Mouse (Mus musculus): ENCODE measurements around the gene Gli3. TPM values are rescaled to one million over a fixed set of nuclear protein-coding genes. Genes with fewer than 3 reads are reported as not detected.
A peak's percentile ranks its signal among the peaks of the same experiment; 100 is the strongest.

The Gli3 gene
- total RNA-seq, 2 experiments from 2014 or later: 9.6 to 10.7 TPM

DNA sequence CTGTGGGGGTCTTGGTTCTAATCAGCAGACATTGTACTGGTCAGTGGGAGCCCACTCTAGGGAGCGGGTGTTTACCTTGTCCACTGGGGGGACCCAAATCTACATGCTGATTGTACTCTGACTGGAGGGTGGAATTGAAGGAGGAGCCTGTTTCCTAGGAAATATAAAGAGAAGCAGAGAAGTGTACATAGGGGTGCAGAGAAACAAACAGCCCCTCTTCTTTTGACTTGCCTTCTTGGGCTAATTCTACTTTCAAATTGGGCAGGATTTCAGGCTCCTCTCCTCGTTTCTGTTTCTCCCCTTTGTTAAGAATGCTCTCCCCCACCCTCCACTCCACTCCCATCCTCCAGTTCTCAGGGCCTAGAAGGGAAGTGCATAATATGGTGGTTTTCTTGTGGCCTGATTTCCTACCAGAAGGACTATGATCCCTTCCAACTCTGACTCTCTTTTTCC, 93.6 kb downstream of the Gli3 start:
- no peak for DNase-seq

DNA sequence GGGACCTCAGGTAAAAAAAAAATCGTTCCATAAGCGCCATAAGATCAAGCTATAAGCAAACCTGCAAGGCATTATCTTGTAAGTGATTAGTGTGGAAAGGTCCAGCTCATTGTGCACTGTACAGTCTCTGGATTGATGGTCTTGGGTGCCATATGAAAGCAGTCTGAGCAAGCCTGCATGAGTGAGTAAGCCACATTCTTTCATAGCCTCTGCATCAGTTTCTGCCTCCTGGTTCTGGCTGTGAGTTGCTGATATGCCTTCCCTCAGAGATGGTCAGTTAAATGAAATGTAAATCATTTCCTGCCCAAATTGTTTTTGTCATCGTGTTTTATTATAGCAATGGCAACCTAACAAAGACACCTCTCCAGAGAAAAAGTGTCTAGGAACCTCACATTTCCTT, 98.4 kb downstream of the Gli3 start:
- no peak for DNase-seq

DNA sequence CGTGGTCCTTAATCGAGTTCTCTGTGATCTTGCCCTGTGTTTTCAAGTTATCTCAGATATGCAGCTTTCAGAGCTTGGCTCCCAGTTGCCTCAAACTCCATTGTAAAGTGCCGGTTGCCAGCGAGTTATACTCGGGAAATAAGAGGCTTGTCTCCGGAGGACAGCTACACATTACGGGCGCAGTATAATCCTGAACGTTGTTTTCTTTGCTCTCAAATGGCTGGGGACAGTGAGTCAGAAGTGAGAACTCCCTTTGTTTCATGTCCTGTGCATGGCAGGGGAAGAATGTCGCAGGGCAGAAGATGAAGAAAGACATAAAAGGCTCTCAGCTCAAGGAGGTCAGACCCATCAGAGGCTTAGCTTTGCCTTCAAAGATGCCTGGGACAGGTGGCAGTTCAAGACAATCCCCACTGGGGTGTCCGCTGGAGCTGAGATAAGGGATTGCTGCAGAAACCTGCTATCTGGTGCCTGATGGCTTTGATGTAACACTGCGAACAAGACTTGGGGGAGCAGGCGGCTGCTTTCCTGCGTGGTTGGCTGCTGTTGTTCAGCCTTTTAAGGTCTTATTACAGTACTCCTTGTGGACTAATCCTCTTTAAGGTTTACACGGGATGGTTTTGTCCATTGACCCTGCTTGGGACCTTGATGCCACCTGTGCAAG, 108.0 kb downstream of the Gli3 start:
- DNase-seq: peak in 1 of 2 experiments; percentile 5

DNA sequence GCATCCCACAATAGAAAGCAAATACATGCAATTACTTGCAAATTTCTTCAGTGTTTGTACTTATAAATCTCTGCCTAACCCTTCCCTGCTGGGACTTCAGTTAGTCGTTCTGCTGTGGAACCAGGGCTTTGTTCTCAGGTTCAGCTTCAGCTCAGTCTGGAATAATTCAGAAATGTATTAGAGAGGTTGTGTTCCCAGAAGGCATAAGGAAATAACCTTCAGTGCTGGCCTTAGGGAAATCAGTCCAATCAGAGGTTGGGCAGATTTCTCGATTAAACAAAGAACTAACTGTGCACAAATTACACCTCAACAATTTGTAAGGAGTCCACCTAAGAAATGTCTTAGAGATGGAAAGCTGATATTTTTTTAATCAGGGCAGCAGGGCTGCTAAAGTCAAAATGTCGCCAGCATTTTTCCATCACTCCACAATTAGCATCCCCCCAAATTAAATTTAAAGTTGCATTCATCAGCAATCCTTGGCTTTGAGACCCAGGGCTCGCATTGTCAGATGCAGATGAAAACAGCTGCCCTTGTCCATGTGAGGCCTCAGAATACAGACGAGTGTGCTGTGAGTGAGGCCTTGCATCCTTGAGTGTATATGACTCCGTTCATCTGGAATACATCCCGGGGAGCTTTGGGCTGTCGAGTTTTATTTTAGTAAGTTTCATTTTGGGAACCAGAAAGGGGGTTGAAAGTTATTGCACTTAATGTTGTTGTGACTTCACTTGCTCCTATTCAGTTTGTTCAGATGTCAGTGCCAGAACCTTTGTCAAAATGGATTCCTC, 114.3 kb downstream of the Gli3 start:
- DNase-seq: no peak

DNA sequence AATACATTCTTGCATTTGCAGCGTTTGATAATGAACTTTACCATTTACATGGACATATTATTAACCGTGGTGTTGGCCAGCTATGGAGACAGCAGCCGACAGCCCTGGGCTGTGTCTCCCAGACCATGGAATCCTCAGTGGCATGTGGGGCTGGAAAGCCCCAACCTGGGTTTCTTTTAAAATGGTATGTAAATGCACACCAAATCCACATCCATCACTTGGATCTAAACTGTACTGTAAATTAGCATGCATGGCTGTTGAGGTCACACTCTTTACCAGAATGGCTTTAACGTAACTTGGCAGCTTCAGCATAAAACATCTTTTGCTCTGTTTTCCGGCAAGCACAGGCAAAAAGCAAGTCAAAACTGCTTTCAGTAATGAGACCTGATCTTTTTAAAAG, 117.4 kb downstream of the Gli3 start:
- DNase-seq: no peak

DNA sequence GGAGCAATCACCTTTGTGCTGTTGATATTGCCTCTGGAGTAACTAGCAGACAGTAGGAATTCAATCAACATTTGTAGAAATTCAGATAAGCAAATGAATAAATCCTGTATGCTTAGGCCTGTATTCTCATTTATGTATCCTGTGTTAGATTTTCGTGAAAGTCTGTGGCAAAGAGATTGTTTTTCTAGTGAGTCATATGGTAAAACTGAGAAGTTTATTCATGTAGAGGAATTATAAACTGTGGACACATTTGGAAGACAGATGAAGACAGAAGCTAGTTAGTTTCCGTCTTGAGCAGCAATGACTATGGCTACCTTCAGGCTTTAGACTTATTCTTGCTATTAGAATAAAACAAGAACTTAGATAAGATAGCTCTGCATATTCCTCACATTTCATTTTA, 122.9 kb downstream of the Gli3 start:
- DNase-seq: no peak

DNA sequence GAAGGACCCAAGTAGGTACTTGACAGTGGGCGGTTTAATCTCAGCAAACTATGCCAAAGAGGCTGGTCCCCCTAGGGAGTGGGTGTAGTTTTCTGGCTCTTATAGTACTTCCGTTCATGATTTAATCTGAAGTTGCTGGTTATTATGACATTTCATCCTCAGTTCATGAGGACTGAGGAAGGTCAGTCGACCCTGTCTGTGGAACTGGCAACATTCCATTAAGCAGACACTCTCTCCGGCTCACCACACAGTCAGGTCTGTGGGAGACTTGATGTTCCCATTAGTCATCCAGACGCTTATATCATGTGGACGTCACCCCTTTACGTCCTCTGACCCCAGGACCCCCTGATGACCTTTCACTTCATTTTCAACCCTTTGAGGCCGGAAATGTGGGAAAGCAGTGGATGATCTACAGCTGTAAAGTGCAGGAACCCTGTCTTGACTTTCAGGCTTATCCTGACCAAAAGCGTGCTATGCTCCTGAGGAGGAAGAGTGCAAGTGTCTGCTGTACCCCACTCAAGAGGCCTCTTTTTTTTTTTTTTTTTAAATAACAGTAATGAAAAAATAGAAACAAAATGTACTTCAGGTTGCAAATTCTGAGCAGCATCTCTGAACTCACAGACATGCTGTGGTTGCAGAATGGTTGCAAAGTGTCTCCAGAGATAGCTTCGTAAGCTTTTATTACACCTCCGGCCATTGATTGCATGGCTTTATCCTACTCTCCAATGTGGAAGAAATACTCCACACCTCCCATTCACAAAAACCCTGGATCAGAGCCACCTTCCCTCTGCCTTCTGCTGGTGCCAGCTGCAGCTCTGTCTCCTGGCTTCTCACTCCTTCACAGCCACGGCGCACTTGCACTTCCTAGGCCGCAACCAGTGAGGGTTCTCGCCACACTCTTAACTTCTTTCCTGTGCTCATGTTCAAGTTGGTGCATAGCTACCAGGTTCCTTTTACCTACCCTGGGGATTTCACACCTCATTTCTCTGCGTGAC, 125.5 kb downstream of the Gli3 start:
- peak; percentile 19 to 21 for DNase-seq

DNA sequence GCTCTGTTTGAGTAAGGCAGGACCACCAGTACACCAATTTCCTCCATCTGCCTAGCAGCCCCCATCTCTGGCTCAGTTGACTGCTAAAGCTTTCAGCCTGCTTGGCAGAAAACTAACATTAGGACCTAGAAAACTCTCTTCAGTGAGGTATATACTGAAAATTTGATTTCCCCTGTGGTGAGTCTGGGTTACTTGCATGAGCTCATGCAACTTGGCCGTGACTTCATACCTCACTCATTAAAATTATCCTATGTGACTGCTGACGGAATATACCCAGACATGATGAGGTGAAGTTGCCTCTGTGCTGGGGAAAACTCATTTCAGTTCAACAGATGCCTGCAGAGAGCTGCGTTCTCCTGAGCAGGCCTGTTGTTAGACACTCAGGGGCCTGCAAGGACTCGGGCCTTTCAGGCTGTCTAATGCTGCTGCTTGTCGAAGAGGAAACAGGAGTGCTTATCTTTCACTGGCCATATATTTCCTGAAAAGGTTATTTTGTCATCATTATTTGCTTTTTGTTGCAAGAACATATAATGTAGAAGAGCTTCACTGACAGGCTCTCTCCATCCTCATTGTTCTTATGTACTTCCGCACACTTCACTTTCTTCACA, 127.4 kb downstream of the Gli3 start:
- no peak for DNase-seq

DNA sequence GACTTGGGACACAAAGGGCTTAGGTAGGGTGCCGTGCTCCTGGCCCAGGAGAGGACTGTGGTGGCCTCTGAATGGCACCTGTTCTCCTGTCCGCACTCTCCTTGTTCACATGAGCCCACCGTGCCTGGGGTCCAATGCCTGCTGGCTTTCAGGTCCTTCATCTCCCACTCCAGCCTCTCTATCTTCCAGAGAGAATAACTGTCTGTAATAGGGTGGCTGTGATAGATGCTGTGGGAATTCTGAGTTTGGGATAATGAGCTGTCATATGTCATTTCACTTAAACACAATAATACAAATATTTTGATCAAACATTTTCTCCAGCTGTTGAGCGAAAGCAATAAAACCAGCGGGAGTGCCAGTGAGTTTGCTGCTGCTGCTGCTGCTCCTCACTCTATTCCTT, 133.6 kb downstream of the Gli3 start:
- no peak for DNase-seq

DNA sequence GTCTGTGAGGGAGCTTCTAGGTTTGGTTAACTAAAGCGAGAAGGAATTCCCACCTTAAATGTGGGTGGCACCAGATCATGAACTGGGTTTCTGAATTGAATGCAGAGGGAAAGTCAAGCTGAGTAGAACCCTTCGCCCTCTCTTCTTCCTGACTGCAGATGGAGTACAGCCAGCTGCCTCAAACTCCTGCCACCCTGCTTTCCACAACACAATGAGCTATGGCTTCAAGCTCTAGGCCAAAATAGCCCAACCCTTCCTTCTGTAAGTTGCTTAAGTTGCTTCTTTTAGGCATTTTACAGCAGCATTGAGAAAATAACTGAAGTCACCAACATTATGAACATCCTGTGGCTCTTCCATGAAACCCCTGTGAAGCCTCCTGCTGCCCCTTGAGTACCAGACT, 136.7 kb downstream of the Gli3 start:
- DNase-seq: no peak

DNA sequence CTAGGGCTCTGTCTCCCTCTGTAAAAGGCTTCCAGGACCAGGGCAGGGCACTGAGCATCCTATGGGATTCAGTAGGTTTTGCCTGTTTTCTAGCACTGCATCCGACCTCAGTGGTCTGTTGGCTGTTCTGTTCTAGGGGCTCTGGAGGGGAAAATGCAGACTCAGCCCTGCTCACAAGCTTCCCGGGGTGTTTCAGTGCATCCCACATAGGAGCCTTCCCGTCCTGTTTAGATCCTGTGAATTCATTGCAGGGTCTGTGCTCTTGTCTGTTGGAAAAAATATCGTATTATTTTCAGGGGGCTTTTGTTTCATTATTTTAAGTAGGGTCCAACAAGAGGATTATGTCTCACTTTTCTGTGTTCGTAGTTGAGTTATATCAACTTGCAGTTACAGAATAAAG, 139.1 kb downstream of the Gli3 start:
- no peak for DNase-seq

DNA sequence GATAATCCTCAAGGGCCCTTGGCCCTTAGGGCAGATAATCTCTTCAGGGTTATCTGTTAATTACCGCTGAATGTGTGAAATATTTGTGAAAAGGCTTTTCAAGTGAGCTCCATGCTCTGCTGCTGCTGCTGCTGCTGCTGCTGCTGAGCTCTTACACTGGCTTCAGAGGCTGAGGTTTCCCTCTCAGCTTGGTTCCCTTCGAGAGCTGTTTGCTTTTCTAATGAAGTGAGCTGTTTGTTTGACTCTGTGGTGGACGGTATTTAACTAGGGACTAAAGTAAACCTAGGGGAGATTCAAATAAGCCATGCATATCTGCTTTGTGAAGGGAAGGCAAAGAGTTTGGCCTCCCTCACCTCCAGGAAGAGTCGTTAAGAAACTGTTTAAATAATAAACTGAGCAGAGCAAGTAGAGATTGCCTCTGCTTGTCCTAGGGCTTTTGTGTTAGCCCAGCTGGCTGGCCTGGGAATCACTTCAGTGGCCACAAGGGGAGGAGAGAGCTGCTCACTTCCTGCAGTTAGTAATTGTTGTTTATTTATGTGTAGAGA, 139.7 kb downstream of the Gli3 start:
- DNase-seq: no peak

DNA sequence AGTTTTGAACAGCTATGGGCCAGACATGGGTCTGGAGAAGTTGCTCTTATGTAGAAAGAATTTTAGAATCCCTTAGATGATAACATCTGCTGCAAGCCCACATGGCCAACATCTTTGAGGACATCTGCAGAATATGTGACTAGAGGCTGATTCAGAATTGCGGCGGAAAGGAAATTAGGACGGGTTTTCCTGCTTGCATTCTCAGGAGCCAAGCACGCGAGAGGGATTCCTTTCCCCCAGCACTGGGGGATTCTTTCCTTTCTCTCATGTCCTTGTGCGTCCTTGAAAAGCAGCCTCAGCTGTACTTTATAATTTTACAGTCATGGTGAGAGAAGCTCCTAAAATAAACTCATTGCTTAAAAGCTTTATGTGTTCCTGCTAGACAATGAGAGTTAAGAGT, 141.0 kb downstream of the Gli3 start:
- DNase-seq: no peak

DNA sequence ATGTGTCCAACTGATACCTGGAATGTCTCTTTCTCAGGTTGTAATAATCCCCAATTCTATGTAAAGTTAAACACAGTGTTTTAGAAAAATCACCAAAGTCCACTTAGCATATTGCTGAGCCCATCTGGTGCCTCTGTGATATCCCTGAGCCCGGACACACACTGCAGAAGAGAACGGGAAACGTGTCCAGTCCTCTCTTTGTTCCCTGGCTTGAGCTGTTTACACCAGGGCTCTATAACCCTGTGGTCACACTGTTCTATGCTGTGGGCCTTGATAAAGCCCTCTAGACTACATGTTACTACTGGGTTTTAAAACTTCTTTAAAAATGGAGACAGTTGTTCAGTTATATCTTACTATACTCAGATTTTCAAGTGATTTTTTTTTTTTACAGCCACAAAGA, 154.4 kb downstream of the Gli3 start:
- DNase-seq: no peak

DNA sequence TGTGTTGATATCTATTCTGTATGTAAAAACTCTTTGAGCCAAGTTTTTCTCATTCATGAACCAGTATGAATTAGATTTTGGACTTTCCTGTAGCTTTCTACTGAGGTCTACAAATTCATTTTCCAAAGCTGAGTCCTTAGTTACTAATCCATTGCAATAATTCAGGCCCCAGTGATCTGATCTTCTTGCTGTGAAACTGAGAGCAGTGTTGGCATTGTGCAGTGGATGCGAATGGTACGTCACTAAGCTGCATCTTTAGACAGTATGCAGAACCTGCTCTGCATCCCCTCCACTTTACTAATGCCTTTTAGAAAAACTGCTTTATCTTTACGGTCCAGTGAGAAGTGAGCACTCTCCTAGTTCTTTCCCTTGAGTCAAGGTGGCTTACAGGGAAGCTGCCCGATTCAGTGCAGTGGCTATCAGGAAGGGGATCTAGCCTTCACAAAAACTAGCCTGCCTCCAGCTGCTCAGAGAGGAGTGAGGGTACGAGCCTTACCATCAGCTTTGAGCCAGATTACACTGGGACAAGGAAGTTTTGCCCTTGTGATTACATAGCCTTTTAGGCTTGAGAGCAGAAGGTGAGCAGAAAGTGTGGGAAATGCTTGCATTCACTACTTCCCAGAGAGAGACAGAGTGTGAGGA, 155.1 kb downstream of the Gli3 start:
- DNase-seq: no peak

DNA sequence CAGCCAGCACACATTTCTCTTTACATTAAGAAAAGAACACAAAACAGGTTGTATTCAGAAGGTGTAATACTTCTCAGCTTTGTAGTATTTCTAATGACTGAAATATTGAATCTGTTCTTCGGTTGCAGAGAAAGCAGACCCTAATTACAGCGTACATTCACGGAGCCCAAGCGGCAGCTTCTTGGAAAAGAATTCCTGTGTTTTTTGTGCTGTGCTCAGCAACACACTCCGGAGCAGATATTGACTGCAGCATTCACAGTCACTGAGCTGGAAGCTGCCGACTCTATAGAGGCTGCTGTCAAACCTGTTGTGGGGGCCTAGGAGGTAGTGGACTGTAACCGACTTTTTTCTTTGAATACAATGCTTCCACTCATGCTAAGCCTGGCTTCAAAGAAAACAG, 158.0 kb downstream of the Gli3 start:
- no peak for DNase-seq

DNA sequence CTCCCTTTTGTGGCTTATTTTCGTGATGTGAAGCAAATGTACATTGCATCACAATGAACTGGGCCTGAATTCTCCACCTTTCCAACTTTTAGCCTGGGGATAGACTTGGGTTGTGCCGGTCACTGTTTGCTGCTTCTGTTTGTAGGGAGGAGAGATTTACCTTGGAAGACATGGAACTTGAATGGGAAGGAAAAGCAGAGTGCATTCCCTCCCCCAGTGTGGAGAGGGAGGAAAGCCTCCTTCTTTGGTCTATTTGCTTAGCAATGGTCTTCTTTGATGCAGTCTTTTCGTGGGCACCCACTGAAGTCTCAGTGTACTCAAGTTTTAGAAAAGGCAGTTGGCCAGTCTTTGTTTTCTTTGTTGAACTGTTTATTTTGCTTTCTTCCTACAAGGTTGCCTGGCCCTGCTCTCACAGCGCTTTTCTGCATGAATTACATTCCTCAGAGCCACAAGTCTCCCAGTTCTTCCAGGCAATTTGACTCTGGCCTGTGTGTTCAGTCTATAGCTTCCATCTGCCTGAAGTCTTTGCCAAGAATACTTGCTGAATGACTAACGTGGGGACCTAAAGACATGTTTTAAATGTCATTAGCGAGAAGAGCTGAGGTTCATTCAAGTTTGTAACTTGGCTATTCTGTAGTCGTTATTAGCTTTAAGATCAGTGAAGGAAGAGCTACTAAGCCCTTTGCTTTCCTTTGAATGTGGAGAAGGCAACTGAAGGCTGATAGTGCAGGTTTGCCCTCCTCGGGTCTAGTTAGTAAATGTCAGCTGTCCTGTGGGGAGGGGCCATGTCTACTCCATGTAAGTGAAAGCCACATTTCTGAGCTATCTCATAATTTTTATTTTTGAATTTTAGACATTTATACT, 161.7 kb downstream of the Gli3 start:
- no peak for DNase-seq

DNA sequence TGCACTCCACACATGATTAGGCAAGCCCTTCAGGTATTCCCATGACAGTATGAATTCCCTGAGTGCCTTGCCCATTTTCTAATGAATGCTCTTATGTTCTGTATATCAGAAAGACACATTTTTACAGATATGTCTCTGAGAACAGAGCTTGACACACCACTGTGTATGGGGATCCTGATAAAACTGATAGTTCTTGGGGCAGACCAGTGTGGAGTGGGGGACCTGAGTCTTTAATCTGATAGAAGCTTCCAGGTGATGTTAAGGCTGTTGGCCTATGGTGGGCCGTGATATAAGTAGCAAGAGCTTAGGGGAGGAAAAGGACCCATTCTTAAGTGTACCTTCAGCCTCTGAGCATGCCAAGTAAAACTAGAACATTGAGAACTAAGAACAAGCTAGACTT, 178.5 kb downstream of the Gli3 start:
- DNase-seq: no peak

DNA sequence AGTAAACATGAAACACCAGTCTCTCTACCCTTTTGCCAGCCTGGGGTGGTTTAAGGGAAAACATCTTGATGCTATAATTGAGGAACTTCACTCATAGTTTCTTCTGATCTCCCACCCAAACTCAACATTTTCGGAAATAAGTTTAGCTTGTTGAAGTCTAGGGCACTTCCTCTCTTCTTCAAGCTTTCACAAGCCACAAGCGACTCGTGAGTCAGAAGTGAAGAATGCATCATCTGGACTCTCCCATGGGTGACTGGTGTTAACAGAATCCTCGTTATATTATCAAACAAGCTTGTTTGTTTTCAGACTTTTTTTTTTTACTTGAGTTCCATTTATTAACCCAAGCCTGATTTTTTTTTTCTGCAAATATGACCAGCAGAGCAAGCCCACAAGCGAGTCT, 197.5 kb downstream of the Gli3 start:
- DNase-seq: no peak

DNA sequence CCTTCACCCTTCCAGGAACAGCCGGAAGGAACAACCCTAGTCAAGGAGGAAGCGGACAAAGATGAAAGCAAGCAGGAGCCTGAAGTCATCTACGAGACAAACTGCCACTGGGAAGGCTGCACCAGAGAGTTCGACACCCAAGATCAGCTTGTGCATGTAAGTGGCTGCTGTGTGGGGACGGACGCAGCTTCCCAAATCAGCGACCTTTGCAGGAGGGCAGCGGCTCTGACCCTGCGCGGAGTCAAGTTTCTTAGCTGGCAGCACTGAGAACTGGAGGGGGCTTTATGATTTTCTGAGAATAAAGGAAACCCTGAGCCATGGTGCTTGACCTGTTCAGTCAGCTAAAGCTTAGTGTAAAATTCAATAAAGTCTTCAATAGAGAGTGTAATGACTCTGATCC, 199.3 kb downstream of the Gli3 start:
- DNase-seq: no peak

All from layer of hippocampus, postnatal 36 days (tissue).